Mouse (Mus musculus) E14TG2a.4 (cell line): ENCODE data around the gene Ddx41.

Experiments
- CTCF ChIP-seq: conservative IDR thresholded peaks from 2 replicates; pipeline ENCODE4 v1.5.1; 2014; ENCODE audit warnings: low read length
- NANOG ChIP-seq: IDR thresholded peaks from 2 replicates; pipeline ENCODE4 v1.6.1; 2014; ENCODE audit warnings: borderline replicate concordance, low read length, mixed read lengths
- POU5F1 ChIP-seq: IDR thresholded peaks from 2 replicates; pipeline ENCODE4 v1.6.1; 2014; ENCODE audit warnings: low read length, borderline replicate concordance

DNA sequence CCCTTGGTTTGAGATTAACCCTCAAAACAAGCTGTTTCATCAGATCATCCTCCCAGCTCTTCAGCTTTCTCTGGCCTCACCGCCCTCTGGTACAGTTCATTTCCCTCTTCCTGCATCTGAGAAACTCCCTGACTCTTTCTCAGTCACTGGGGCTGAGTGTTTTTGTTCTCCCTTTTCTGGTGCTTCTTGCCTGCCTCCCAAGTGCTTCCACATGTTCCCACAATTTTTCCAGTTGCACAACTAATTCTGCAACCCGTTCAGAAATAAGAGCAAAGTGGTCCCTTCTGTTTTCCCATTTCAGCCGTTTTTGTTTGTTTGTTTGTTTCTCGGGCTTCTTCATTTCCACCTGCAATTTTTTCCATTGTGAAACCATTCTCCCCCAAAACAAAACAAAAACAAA is 41.6 kb upstream of the Ddx41 start:
- TF ChIP-seq CTCF (no peak), NANOG (no peak), POU5F1 (no peak)
